Mouse (Mus musculus): ENCODE measurements at regions not wholly inside any gene's neighbourhood (a gene's known extent, or its start where the extent isn't known, plus 50 kb on each side); places are given as distances from the start of the nearest gene placed in this dataset.
"Not testable (repeated sequence)": the region's sequence is repeated elsewhere in the genome, so short reads cannot be mapped to it uniquely, and the experiment has no call there.

- not testable (repeated sequence) for TF ChIP-seq POLR2A (IDR thresholded peaks at IDR 0.05; ENCODE audit: borderline replicate concordance, low read depth, low read length); CTCF (IDR thresholded peaks at IDR 0.05; ENCODE audit: low read depth, low read length)
Measured at GRCm38 (mm10) chr3:21697980-21698672, 378.3 kb upstream of the Tbl1xr1 start.
